Mouse (Mus musculus): Measurements from ENCODE around the gene Scai.
"Not testable (repeated sequence)": the region's sequence is repeated elsewhere in the genome, so short reads cannot be mapped to it uniquely, and the experiment has no call there.

Scai gene

GRCm38 (mm10) chr2:39129526-39130326 is 60.8 kb downstream of the Scai start:
- DNase-seq, result peak; percentile 27

DNA sequence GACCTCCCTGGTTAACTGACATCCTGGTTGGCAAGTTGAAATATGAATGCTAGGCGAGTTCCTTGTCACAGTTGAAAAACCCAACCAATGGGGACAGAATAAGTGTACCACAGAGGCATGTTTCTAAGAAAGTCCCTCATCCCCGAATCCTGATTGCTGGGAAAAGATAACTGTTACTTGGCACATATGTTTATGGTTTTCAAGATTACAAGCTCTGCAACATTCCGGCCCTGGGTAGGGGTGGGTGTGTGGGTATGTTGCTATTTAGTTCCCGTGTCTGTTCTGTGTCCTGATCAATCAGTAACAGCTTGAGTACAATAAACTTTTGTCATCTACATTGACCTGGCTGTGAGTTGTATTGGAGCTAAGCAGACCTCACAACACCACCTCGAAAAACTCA is 66.4 kb downstream of the Scai start:
- no peak for DNase-seq

- no peak for DNase-seq
These were observed 69.4 kb downstream of the Scai start for GRCm38 (mm10) chr2:39121137-39121536.

DNA sequence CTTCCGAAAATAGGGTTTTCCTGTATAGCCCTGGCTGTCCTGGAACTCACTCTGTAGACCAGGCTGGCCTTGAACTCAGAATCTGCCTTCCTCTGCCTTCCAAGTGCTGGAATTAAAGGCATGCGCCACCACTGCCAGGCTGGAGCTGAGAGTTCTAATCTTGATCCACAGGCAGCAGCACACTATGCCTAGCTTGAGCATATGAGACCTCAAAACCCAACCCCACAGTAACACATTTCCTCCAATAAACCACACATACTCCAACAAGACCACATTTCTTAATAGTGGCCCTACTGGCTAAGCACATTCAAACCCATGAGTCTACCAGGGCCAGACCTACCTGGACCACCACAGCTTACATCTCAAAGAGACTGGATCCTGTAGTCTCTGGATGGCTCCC is 74.0 kb downstream of the Scai start:
- no peak for DNase-seq

DNA sequence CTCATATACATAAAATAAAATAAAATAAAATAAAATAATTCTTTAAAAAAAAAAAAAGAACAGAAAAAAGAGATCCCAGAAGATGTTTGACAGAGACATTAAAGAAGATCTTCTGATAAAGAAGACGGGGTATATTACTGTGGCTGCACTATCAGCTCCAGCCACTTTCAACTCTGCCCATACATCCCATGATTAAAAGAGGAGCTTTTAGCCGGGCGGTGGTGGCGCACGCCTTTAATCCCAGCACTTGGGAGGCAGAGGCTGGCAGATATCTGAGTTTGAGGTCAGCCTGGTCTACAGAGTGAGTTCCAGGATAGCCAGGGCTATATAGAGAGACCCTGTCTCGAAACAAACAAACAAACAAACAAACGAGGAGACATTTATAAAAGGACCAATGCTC is 76.4 kb downstream of the Scai start:
- no peak for DNase-seq

DNA sequence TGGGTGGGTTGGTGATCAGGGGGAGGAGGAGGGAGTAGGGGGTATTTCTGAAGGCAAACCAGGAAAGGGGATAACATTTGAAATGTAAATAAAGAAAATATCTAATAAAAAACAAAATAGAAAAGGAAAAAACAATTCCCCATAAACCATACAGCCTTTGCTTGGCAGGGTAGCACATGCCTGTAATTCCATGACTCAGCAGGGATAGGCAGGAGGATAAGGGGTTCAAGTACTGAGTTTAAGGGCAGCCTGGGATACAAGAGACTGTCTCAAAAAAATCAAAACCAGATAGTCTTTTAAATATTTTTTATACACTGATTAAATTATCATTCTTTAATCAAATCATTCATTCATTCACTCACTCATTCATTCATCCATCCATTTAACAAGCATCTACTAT is 80.0 kb downstream of the Scai start:
- no peak for DNase-seq

GRCm38 (mm10) chr2:39109712-39110111 is 80.8 kb downstream of the Scai start:
- DNase-seq, result not testable (repeated sequence)

GRCm38 (mm10) chr2:39099951-39100350 is 90.6 kb downstream of the Scai start:
- not testable (repeated sequence) for DNase-seq

GRCm38 (mm10) chr2:39097993-39098392 is 92.5 kb downstream of the Scai start:
- no peak for DNase-seq

DNA sequence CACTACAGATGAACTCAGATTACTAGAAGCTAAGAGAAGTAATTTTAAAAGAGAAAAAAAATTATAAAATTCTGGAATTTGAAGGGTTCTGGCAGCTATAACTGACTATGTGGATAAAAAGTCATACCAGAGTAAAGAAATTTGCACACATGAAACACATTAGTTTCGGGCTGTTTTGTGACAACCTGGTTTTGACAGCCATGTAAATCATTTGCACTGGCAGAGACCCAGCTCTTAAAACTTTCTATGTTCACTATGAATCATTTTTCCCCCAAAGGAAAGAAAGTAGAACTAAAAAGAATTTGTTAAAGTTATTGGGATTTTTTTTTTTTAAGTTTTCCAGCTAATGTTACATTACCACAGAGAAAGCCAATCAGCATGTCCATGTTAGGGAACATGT is 98.6 kb downstream of the Scai start:
- DNase-seq, result no peak

DNA sequence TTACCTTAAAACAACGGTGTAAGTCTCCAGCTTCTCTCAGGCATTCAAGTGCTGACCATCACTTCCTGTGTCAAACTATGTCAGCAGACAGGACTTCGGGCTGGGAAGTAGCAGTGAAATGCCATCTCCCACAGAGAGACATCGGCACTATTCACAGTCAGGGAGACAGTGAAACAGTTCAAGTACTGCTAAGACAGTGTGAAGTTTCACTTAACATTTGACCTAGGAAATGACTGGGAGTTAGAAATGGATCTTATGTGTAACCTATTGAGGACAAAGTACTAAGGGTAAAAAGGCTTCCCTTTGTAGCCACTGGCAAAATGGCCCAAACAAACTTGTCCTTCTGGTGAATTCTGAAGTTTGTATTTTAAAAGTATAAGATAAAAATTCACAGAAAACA is 107.8 kb downstream of the Scai start:
- no peak for DNase-seq

DNA sequence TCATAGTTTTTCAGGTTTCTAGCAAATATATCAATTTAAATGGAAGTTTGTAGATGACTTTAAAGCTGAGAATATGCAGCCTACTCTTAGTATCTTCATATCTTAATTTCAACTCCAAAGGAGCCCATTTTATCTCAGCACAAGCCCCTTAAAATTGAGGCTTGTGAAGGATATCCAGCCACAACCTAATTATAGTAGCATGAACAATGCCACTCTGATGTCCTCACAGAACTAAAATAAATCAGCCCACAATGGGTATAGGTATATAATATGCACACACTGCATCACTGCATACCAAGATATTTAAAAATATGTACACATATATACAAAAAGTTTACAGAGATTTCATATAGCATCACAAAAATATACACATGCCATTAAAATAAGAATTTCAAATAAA is 119.9 kb downstream of the Scai start:
- no peak for DNase-seq

DNA sequence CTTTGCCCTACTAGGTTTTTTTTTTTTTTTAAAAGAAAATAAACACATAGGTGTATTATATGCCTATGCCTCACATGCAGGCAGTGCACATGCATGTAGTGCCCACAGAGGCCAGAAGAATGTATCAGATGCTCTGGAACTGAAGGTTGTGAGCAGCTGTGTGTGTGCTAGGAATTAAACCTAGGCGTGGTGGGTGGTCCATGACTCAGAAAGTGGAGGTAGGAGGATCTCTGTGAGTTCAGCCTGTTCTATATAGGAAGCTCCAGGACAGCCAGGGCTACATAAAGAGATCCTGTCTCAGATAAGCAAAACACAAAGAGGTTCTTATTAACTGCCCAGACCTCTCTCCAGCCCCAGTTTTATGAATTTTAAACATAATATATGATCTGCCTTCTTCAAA is 121.4 kb downstream of the Scai start:
- DNase-seq, result no peak

GRCm38 (mm10) chr2:39065400-39065987 is 125.0 kb downstream of the Scai start, which contains the start of gene Golga1:
Golga1 (minus strand) TSS chr2:39065541.
- peak; percentile 90 for DNase-seq

DNA sequence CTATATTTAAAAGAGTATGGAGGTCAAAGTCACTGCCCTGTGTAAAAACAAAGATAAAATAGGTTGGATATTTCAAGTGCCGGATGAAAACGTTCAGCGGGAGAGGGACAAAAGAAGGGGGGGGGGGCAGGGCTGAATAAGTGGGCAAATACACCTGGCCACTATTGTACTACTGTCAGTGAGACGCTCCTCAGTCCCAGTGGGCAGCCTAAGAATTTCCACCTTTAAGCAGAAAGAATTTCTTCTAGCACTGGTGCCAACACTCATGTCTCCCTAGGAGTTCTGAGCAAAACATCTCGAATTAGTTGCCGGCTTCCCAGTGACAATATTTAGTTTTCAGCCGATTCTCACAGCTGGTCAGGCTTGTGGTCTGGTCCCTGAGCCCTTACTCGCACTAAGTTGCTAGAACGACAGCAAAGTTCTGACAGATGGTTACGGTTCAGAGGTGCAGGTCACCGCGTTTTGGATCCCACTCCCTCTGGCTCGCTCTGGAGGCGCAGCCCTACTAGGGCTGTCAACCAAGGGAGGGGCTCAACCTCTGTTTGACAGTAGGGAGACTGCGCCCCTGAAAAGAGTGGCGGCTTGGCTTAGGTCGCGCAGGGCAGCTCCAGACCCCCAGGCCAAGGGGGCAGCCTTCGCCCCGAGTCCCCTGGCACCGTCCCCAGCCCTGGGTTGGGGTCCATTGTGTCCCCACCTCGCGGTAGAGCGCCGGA is 125.7 kb downstream of the Scai start:
- DNase-seq, result no peak

DNA sequence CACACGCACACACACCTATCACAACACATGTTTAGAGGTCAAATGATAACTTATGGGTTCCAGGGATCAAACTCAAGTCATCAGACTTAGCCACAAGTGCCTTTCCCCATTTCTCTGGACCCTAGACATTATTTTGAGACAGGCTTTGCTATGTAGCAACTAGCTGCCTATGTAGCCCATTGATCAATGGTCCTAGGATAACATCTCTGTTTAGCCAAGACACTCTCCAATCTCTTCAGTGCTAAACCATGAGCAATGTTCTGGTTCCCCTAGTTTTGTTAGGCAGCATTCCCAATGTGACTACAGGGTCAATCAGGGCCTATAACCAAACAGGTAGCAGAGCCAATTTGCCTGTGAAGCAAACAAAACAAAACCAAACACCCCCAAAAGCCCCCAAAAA is 142.0 kb downstream of the Scai start:
- no peak for DNase-seq

DNA sequence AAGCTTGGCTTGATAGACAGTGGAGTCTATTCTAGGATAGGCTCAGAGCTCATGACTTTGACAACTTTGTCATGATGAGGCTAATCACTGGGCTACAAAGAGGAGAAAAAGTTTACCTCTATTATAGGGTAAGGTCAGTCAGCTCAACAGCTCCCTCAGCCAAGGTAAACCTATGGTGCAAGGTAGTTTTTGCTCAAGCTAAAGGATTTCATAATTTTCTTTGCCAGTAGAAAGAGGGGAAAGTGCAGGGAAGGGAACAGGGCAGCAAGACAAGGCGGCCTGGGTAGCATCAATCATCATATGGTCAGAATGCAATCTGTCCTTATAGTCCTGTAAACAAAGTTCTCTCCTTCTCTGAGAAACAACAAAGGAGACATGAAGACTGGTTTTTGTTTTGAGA is 150.3 kb downstream of the Scai start:
- DNase-seq, result no peak

DNA sequence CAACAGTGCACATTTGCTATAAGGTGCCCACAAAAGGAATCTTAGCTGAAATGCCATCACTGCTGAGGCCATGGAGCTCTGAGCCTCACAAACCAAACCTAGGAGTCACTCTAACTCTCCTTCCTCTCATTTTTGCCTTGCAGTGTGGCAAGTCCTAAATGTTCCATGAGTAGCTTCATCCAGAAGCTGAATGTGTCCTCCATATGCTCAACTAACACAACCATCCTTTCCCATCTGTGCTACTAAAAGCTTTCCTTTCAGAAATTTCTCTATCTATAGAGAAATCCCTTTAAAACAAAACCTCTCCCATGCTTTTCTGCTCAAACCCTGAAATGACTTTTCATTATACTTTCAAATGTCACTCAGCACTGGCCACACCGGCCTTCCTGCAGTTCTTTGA is 158.9 kb downstream of the Scai start:
- DNase-seq, result no peak

DNA sequence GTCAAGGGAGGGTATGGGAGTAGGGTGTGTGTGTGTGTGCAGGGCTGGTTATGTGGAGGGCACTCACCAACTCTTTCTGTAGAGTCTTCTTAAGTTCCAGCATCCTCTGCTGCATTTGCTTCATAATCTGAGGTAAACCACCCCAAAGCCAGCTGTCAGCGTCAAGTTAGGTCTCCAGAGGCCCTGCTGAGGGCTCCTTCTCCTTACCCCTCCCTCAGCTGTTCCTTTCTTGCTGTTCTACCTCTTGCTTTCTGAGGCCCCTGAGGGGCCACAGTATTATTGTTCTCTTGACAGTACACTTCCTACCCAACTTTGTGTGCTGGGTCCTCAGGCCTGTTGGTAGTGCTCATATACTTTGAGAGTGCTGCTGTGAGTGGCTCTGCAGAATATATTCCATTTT is 170.5 kb downstream of the Scai start:
- no peak for DNase-seq

DNA sequence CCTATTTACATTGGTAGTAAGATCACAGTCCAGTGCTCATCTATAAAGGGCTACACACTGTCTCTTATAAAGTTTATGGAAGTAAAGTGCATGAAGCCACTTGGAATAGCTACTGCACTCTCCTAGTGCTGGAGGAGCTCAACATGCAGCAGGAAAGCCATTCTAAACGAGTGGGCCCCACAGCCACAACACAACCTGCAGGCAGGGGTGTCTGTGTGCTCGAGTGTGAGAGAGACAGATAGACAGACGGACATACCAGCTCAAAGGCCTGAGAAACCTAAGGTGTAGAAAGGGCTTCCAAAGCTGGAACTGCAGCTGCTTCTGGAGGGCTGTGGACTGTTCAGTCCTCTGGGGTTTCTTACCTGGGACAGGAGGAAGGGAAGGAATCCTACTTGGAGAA is 174.0 kb downstream of the Scai start:
- no peak for DNase-seq
